Mouse (Mus musculus) intestine, embryonic 14.5 days (tissue): ENCODE data around the gene Cpn1. TPM values are rescaled to one million over a fixed set of nuclear protein-coding genes. Genes with fewer than 3 reads are reported as not detected.

Experiments used
- ATAC-seq: fragments of 200-750 bp; cut with Nextera tagmentation; replicated peaks from 2 replicates; pipeline ENCODE4 v1.8.0; 2017; ENCODE audit warnings: low read depth, moderate number of reproducible peaks, moderate TSS enrichment, moderate library complexity; ENCODE audit not compliant: low FRiP score, low TSS enrichment
- DNase-seq: peaks from one replicate; pipeline ENCODE4 v3.0.0-alpha.2; 2018; ENCODE audit warnings: low spot score
- H3K27ac ChIP-seq: fragments of 300-500 bp; sonication (generic); 2 replicates; pipeline ENCODE4 v1.5.1; 2014; ENCODE audit warnings: low read depth, mild to moderate bottlenecking, control low read depth
- H3K27me3 ChIP-seq: fragments of 300-500 bp; sonication (generic); replicated peaks from 2 replicates; pipeline ENCODE4 v1.6.1; 2014; ENCODE audit warnings: low read length, control low read depth; ENCODE audit not compliant: control insufficient read depth, insufficient read depth
- H3K36me3 ChIP-seq: fragments of 300-500 bp; sonication (generic); 2 replicates; pipeline ENCODE4 v1.6.1; 2014; ENCODE audit warnings: low read length, control low read depth; ENCODE audit not compliant: control insufficient read depth, insufficient read depth
- H3K4me1 ChIP-seq: fragments of 300-500 bp; sonication (generic); replicated peaks from 2 replicates; pipeline ENCODE4 v1.6.1; 2014; ENCODE audit warnings: low read length, control low read depth, mixed read lengths; ENCODE audit not compliant: control insufficient read depth, insufficient read depth
- H3K4me2 ChIP-seq: fragments of 300-500 bp; sonication (generic); 2 replicates; pipeline ENCODE4 v1.6.1; 2014; ENCODE audit warnings: low read length
- H3K4me3 ChIP-seq: fragments of 300-500 bp; sonication (generic); 2 replicates; pipeline ENCODE4 v1.5.1; 2014; ENCODE audit warnings: low read depth, low read length, control low read depth, mixed read lengths
- H3K9ac ChIP-seq: fragments of 300-500 bp; sonication (generic); 2 replicates; pipeline ENCODE4 v1.6.1; 2014; ENCODE audit warnings: mild to moderate bottlenecking, low read length
- H3K9me3 ChIP-seq: fragments of 300-500 bp; sonication (generic); 2 replicates; pipeline ENCODE4 v1.6.1; 2016; ENCODE audit warnings: low read length, control low read depth; ENCODE audit not compliant: control insufficient read depth
- WGBS: fragments of 180-500 bp; shearing (Covaris S2); extraction: QIAGEN DNeasy Blood & Tissue Kit; methylation state at CpG from one replicate; pipeline ENCODE4 v1.1.7; 2014; 5-methylcytosine and 5-hydroxymethylcytosine counted together
- polyA plus RNA-seq: library from polyadenylated mRNA; unstranded; fragments of >200 nt; fragmentation: Nextera tagmentation; extraction: Ambion mirVana; gene quantifications from 2 replicates; pipeline ENCODE4 v1.2.1, GENCODE M21; 2014

Cpn1 gene
- polyA plus RNA-seq, 1 experiment from 2014 or later = 15.5 TPM

- H3K9ac ChIP-seq = no peak overlapping the region
- DNase-seq (no peak), ATAC-seq (no peak)
- 84% methylated on average over 2 of the region's 2 CpGs for WGBS
- H3K36me3 ChIP-seq = no peaks in the 10 kb centered on the region
- H3K9me3 ChIP-seq = no peaks in the 10 kb centered on the region
- no peaks in the 10 kb centered on the region for H3K27me3 ChIP-seq
- H3K4me3 ChIP-seq = no peak overlapping the region
- 0 out of 2 replicates have a peak overlapping the region, but pooled peaks have one; percentile 20 for H3K4me2 ChIP-seq
- no peak overlapping the region for H3K27ac ChIP-seq
- peaks cover 15% of the 10 kb centered on the region for H3K4me1 ChIP-seq
Observed at GRCm38 (mm10) chr19:43917406-43917691, 69.0 kb downstream of the Cpn1 start.

- Histone ChIP-seq H3K4me3 (no peak overlapping the region), H3K4me2 (peak overlapping the region; percentile 20), H3K36me3 (peaks cover 3% of the 10 kb centered on the region; the same call in 1 of the 2 replicates), H3K27ac (peak overlapping the region; percentile 4; the same call in 1 of the 2 replicates), H3K9me3 (no peaks in the 10 kb centered on the region), H3K9ac (no peak overlapping the region), H3K27me3 (no peaks in the 10 kb centered on the region), H3K4me1 (peaks cover 15% of the 10 kb centered on the region)
- DNase-seq (peak; percentile 67), ATAC-seq (peak; percentile 89)
- WGBS = 56% methylated on average over 21 of the region's 21 CpGs
Observed at GRCm38 (mm10) chr19:43916586-43917405, 69.6 kb downstream of the Cpn1 start.

DNA sequence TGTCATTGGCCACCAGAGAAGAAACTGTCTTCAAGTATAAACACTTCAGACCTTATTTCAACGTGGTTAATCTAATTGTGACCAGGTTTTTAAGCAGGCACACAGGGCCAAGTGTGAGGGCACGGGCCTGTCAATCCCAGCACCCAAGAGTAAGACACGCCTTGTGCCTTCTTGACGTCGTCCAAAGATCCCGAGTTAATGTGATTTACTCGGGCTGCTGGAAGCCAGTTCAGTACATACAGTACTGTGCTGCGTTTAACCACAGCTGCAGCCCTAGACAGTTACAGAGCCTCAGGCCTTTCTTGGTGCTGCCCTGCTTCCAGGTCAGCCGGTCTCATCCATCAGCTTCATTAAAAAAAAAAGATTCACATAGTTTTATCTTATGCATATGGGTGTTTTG, 70.9 kb downstream of the Cpn1 start:
- H3K9ac ChIP-seq = no peak overlapping the region
- no peak overlapping the region for H3K4me2 ChIP-seq
- no peak overlapping the region for H3K27ac ChIP-seq
- DNase-seq (no peak), ATAC-seq (no peak)
- H3K27me3 ChIP-seq = no peaks in the 10 kb centered on the region
- H3K4me3 ChIP-seq = no peak overlapping the region
- 62% methylated on average over 9 of the region's 9 CpGs for WGBS
- H3K9me3 ChIP-seq = no peaks in the 10 kb centered on the region
- peaks cover 11% of the 10 kb centered on the region; the same call in 1 of the 2 replicates for H3K4me1 ChIP-seq
- H3K36me3 ChIP-seq = peaks cover 14% of the 10 kb centered on the region

GRCm38 (mm10) chr19:43914986-43915385, 71.4 kb downstream of the Cpn1 start:
- Histone ChIP-seq H3K9ac (no peak overlapping the region), H3K27ac (no peak overlapping the region), H3K4me3 (no peak overlapping the region), H3K4me1 (0 out of 2 replicates have a peak, but pooled peaks cover 11% of the 10 kb centered on the region), H3K4me2 (no peak overlapping the region), H3K36me3 (peaks cover 18% of the 10 kb centered on the region), H3K27me3 (no peaks in the 10 kb centered on the region), H3K9me3 (no peaks in the 10 kb centered on the region)
- ATAC-seq (no peak), DNase-seq (no peak)
- WGBS = 89% methylated on average over 9 of the region's 9 CpGs

DNA sequence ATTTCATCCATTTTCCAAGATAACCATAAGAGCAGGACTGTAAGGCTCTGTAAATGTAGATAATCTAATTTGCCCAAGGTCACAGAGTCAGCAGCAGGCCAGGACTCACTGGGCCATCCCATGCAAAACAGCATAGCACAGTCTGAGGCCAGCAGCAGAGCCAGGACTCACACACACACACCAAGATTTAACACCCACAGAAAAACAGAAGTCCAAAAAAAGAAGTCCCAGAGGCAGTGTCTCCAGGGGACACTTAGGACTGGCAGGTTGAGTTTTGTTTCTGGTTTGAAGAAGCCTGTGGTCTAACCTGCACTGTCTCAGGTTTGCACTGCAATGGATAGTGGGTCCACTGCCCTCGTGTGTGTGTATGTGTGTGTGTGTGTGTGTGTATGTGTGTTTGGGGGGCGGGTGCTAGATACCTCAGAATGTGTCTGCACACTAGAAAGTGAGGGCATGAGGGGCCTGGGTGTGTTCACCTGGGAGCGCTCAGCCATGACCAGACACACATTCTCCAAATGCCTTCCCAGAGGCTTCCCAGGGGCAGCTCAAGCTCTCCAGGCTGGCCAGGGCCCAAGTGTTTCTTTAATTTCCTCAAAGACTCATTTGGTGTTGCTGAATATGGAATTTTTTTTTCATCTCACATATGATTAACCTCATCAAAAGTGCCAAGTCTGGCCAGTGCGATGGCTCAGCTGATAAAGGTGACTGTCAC, 73.4 kb downstream of the Cpn1 start:
- Histone ChIP-seq H3K27ac (no peak overlapping the region), H3K36me3 (peaks cover 34% of the 10 kb centered on the region), H3K4me3 (no peak overlapping the region), H3K4me1 (0 out of 2 replicates have a peak, but pooled peaks cover 11% of the 10 kb centered on the region), H3K9me3 (no peaks in the 10 kb centered on the region), H3K9ac (no peak overlapping the region), H3K27me3 (no peaks in the 10 kb centered on the region), H3K4me2 (no peak overlapping the region)
- WGBS = 67% methylated on average over 4 of the region's 4 CpGs
- DNase-seq (no peak), ATAC-seq (no peak)

DNA sequence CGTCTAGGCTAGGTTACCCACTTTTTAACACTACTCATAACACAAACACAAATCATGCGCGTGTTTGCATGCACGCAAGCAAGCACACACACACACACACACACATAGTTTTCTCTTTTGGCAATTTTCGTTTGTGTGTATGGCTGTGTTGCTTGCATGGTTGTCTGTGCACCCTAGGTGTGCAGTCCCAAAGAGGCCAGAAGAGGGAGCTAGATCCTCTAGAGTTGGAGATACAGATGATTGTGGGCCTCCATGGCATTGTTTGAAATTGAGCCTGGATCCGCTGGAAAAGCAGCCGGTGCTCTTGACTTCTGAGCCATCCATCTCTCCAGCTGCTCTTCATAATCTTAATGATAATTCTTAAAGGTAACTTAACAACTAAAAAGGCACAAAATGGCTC, 79.9 kb downstream of the Cpn1 start:
- Histone ChIP-seq H3K9me3 (no peaks in the 10 kb centered on the region), H3K27me3 (no peaks in the 10 kb centered on the region), H3K36me3 (peaks cover 47% of the 10 kb centered on the region), H3K27ac (no peak overlapping the region), H3K4me1 (no peaks in the 10 kb centered on the region), H3K4me3 (no peak overlapping the region), H3K9ac (no peak overlapping the region), H3K4me2 (no peak overlapping the region)
- DNase-seq = no peak
- ATAC-seq = no peak
- 92% methylated on average over 7 of the region's 7 CpGs for WGBS

Other genes starting within 250 kb of the Cpn1 start
- gene Cutc, start 233.6 kb downstream of the Cpn1 start, polyA plus RNA-seq = 20.6 and 21.2 TPM in 2 replicates
- gene Cox15, start 233.6 kb downstream of the Cpn1 start, polyA plus RNA-seq = 9.9 and 10.0 TPM in 2 replicates
- 3.8 and 5.3 TPM in 2 replicates for gene Abcc2, start 204.4 kb downstream of the Cpn1 start, polyA plus RNA-seq
- 37.5 and 37.7 TPM in 2 replicates for gene Dnmbp, start 46.4 kb downstream of the Cpn1 start, polyA plus RNA-seq
- gene Cyp2c23, start 42.7 kb upstream of the Cpn1 start, polyA plus RNA-seq = 0.12 TPM in 1 of 2 replicates, not detected in the other
- gene Erlin1, start 83.2 kb upstream of the Cpn1 start, polyA plus RNA-seq = 21.9 and 25.7 TPM in 2 replicates
- gene Chuk, start 120.9 kb upstream of the Cpn1 start, polyA plus RNA-seq = 37.5 and 40.4 TPM in 2 replicates
- 35.5 and 37.8 TPM in 2 replicates for gene Cwf19l1, start 149.3 kb upstream of the Cpn1 start, polyA plus RNA-seq
- gene Bloc1s2, start 159.9 kb upstream of the Cpn1 start, polyA plus RNA-seq = 85.5 and 97.1 TPM in 2 replicates
- 0.12 TPM in 1 of 2 replicates, not detected in the other for gene Pkd2l1, start 205.9 kb upstream of the Cpn1 start, polyA plus RNA-seq
- gene Scd3, start 216.7 kb upstream of the Cpn1 start, polyA plus RNA-seq = 0.19 and 0.67 TPM in 2 replicates